21 mouse cellular contexts compared by ENCODE assay signal in the genomic region with DNA sequence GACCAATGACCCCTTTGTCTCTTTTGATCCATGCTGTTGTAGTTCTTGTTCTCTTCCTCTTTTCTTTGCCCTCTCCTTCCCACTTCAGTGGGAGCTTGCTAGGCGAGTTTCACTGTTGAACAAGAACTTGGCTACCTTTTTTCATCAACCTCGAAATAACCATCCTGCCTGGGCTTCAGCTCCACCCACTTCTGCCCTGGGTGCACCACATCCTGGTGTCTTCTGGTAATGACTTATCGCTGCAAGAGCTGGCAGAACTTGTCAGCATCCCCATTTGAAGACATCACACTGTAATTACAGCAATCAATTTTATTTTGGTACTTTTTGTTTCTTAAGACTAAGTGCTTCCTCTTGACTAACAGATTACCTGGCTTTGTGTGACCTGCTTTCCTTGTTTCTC. TPM values are rescaled to one million over a fixed set of nuclear protein-coding genes. Genes with fewer than 3 reads are reported as not detected.
DNase-seq lines count a peak whose midpoint lies in the region; ATAC-seq and TF ChIP-seq lines count a peak whose summit lies in the region.
"Had no signal": no experiment of that assay in that cellular context is flagged by ENCODE, and none has a peak within 500 bp of the region (broad histone marks: within the 10 kb centered on the region; RNA-seq: fewer than 3 reads in every experiment).

No protein-coding gene starts in this region.

- ATAC-seq in activated CD4-positive, CD25-positive, alpha-beta regulatory T cell, adult 4 months: peak; percentile 81
- peak; percentile 66 for ATAC-seq in megakaryocyte, adult 5-6 weeks (ENCODE audit: poor library complexity, severe bottlenecking)
- ATAC-seq: liver, postnatal 0 days; lung, postnatal 0 days had no signal

- H3K27me3 ChIP-seq in thymus, adult 2 months (ENCODE audit: control insufficient read depth, insufficient read depth, low read length): no peaks in the 10 kb centered on the region
- H3K27me3 ChIP-seq: embryonic facial prominence, embryonic 12.5 days; hindbrain, embryonic 12.5 days; midbrain, embryonic 12.5 days had no signal

- H3K4me3 ChIP-seq in thymus, adult 2 months (ENCODE audit: control insufficient read depth, insufficient read depth, low read length): no peak overlapping the region
- H3K4me3 ChIP-seq: embryonic facial prominence, embryonic 12.5 days; hindbrain, embryonic 12.5 days; layer of hippocampus, adult 2 months; midbrain, embryonic 12.5 days had no signal

- 29% methylated on average over 3 of the region's 3 CpGs for WGBS in thymus, adult 2 months

- H3K27ac ChIP-seq in thymus, adult 2 months (ENCODE audit: control insufficient read depth, insufficient read depth, low read length): no peak overlapping the region
- H3K27ac ChIP-seq: embryonic facial prominence, embryonic 12.5 days; hindbrain, embryonic 12.5 days; kidney, postnatal 0 days; layer of hippocampus, adult 2 months; macrophage; midbrain, embryonic 12.5 days had no signal

- peaks cover 3% of the 10 kb centered on the region; the same call in 1 of the 2 replicates for H3K36me3 ChIP-seq in thymus, adult 2 months (ENCODE audit: control insufficient read depth, insufficient read depth, low read length)

- DNase-seq in thymus, adult 2 months: peak; percentile 9
- no peak for DNase-seq in thymus, postnatal 10 days (ENCODE audit: low spot score in 2 of 2)
- DNase-seq in cerebellum, postnatal 14 days: no peak
- DNase-seq in kidney, postnatal 36 days: no peak
- DNase-seq in gastrocnemius, adult 18-20 months (ENCODE audit: low spot score): no peak
- DNase-seq: adrenal gland, postnatal 36 days; B cell, adult 2 months; cerebellum, postnatal 10 days; kidney, adult 18-20 months; liver, postnatal 0 days; right cerebral cortex, postnatal 14 days had no signal

- no peaks in the 10 kb centered on the region for H3K4me1 ChIP-seq in thymus, adult 2 months (replicated peaks; ENCODE audit: control insufficient read depth, insufficient read depth, low read length)
- H3K4me1 ChIP-seq: embryonic facial prominence, embryonic 12.5 days; hindbrain, embryonic 12.5 days; midbrain, embryonic 12.5 days had no signal

- no peak for TF ChIP-seq CTCF in thymus, adult 2 months (IDR thresholded peaks at IDR 0.05; ENCODE audit: borderline replicate concordance, control insufficient read depth, extremely low read depth, insufficient read depth, low read length, poor library complexity)

- no peak for TF ChIP-seq POLR2A in thymus, adult 2 months (IDR thresholded peaks at IDR 0.05; ENCODE audit: control insufficient read depth, extremely low read depth, insufficient read depth, low read length, poor library complexity)

RNA-seq across cellular contexts. Expression of a gene that starts 24.4 kb away (rescaled TPM):
- polyA plus RNA-seq in thymus, adult 2 months (2012; rRNA removed): 6.2 and 6.3 TPM in 2 replicates
- 10 to 100 TPM; 25.4 to 29.9 TPM for polyA plus RNA-seq in activated CD4-positive, CD25-positive, alpha-beta regulatory T cell, adult 4 months (2017; shearing (Covaris generic))
- 7.0 and 10.6 TPM in 2 replicates for total RNA-seq in megakaryocyte, adult 5-6 weeks (2015)
- 5.9 and 6.0 TPM in 2 replicates for total RNA-seq in megakaryocyte, adult 5-6 weeks (2017)
- 1 to 10 TPM; 8.0 to 9.8 TPM for total RNA-seq in gastrocnemius, adult 18-20 months (2021)

RNA-seq across cellular contexts. Expression of a gene that starts 43.5 kb away (rescaled TPM):
- polyA plus RNA-seq in thymus, adult 2 months (2012; rRNA removed): 0.29 and 0.71 TPM in 2 replicates
- under 1 TPM in 1 of 2 experiments, not detected in 1; 0.34 TPM for polyA plus RNA-seq in activated CD4-positive, CD25-positive, alpha-beta regulatory T cell, adult 4 months (2017; shearing (Covaris generic))
- not detected in 2 replicates for total RNA-seq in megakaryocyte, adult 5-6 weeks (2015)
- total RNA-seq in megakaryocyte, adult 5-6 weeks (2017): not detected in 2 replicates
- total RNA-seq in gastrocnemius, adult 18-20 months (2021): not detected
- total RNA-seq: gastrocnemius, adult 8-10 months had no signal
- polyA plus RNA-seq: macrophage had no signal
